Mouse (Mus musculus) liver, embryonic 13.5 days (tissue): ENCODE measurements around the gene Rabggtb. TPM values are rescaled to one million over a fixed set of nuclear protein-coding genes. Genes with fewer than 3 reads are reported as not detected.
A peak's percentile ranks its signal among the peaks of the same experiment; 100 is the strongest.
"Not testable (repeated sequence)": the region's sequence is repeated elsewhere in the genome, so short reads cannot be mapped to it uniquely, and the experiment has no call there.

Source experiments
- ATAC-seq: fragments of 200-750 bp; cut with Nextera tagmentation; 2 replicates; pipeline ENCODE4 v1.8.0; 2017; ENCODE audit warnings: low read depth, mild to moderate bottlenecking, moderate number of reproducible peaks, moderate library complexity
- DNase-seq: peaks from one replicate; pipeline ENCODE4 v3.0.0; 2022
- H3K27ac ChIP-seq: fragments of 300-500 bp; sonication (generic); 2 replicates; pipeline ENCODE4 v1.5.1; 2015; ENCODE audit warnings: moderate library complexity, mild to moderate bottlenecking, inconsistent platforms
- H3K27me3 ChIP-seq: fragments of 300-500 bp; sonication (generic); 2 replicates; pipeline ENCODE4 v1.6.1; 2015; ENCODE audit warnings: mild to moderate bottlenecking, inconsistent platforms
- H3K36me3 ChIP-seq: fragments of 300-500 bp; sonication (generic); 2 replicates; pipeline ENCODE4 v1.6.1; 2015; ENCODE audit warnings: mild to moderate bottlenecking, inconsistent platforms
- H3K4me1 ChIP-seq: fragments of 300-500 bp; sonication (generic); replicated peaks from 2 replicates; pipeline ENCODE4 v1.6.1; 2015; ENCODE audit warnings: inconsistent platforms
- H3K4me2 ChIP-seq: fragments of 300-500 bp; sonication (generic); 2 replicates; pipeline ENCODE4 v1.6.1; 2015; ENCODE audit warnings: inconsistent platforms, mild to moderate bottlenecking, moderate library complexity
- H3K4me3 ChIP-seq: fragments of 300-500 bp; sonication (generic); replicated peaks from 2 replicates; pipeline ENCODE4 v1.5.1; 2015; ENCODE audit warnings: mild to moderate bottlenecking, inconsistent platforms
- H3K9ac ChIP-seq: fragments of 300-500 bp; sonication (generic); 2 replicates; pipeline ENCODE4 v1.6.1; 2015; ENCODE audit warnings: mild to moderate bottlenecking, inconsistent platforms
- H3K9me3 ChIP-seq: fragments of 300-500 bp; sonication (generic); replicated peaks from 2 replicates; pipeline ENCODE4 v1.6.1; 2016; ENCODE audit warnings: inconsistent platforms
- WGBS: fragments of 180-500 bp; shearing (Covaris S2); methylation state at CpG from one replicate; pipeline ENCODE4 v1.1.7; 2015; ENCODE audit not compliant: insufficient replicate concordance; 5-methylcytosine and 5-hydroxymethylcytosine counted together
- polyA plus RNA-seq: library from polyadenylated mRNA; unstranded; fragments of >200 nt; fragmentation: Nextera tagmentation; extraction: Ambion mirVana; gene quantifications from 2 replicates; pipeline ENCODE4 v1.2.1, GENCODE M21; 2015

The Rabggtb gene
- polyA plus RNA-seq, 1 experiment from 2014 or later = 56.3 TPM

DNA sequence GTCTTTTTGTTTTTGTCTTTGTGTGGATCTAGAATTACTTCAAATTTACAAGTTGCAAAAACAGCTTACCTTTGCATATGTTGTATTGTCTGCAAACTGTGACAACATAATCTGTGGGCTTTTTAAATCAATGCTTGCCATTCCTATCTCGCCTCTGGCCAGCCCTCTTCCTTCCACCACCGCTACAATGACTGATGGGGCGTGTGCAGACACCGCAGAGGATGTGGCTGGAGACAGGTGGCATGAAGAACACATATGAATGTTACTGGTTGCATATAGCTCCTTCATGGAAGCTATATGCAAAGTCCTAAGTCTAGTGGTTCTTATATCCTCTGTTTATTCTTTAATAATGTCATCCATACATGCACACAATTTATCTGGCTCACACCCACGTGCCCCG lies 15.6 kb downstream of the Rabggtb start:
- no peaks in the 10 kb centered on the region for H3K36me3 ChIP-seq
- no peak overlapping the region for H3K4me3 ChIP-seq
- H3K4me1 ChIP-seq = peaks cover 27% of the 10 kb centered on the region
- no peak overlapping the region for H3K9ac ChIP-seq
- H3K9me3 ChIP-seq = no peaks in the 10 kb centered on the region
- H3K27me3 ChIP-seq = no peaks in the 10 kb centered on the region; the same call in 1 of the 2 replicates
- no peak overlapping the region for H3K27ac ChIP-seq
- no peak for DNase-seq
- ATAC-seq = no peak
- no peak overlapping the region for H3K4me2 ChIP-seq
- 25% methylated on average over 6 of the region's 6 CpGs for WGBS

DNA sequence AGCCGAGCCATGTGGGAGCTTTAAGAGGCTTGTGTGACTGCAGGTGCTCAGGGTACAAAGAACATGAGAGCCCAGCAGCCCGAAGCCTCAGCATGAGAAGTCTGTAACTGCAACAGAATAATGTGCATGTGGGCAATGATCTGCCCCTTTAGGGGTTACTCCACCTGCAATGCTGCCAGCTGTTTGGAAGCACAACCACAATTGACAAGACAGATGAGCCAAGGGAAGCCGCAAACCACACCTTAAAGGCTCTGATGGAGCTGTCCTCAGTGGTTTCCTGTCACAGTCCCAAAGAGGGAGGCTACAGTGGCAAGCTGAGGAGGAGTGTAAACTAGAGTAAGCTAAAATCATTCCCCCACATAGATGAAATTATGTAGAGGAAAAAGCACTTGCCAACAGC lies 17.4 kb downstream of the Rabggtb start:
- WGBS = 39% methylated on average over 3 of the region's 3 CpGs
- H3K27ac ChIP-seq = no peak overlapping the region
- H3K4me3 ChIP-seq = no peak overlapping the region
- peaks cover 14% of the 10 kb centered on the region for H3K4me1 ChIP-seq
- DNase-seq = no peak
- no peak overlapping the region for H3K9ac ChIP-seq
- H3K9me3 ChIP-seq = no peaks in the 10 kb centered on the region
- H3K36me3 ChIP-seq = no peaks in the 10 kb centered on the region
- no peaks in the 10 kb centered on the region; the same call in 1 of the 2 replicates for H3K27me3 ChIP-seq
- no peak for ATAC-seq
- H3K4me2 ChIP-seq = no peak overlapping the region

- Histone ChIP-seq H3K4me2 (no peak overlapping the region), H3K4me1 (peaks cover 33% of the 10 kb centered on the region), H3K36me3 (no peaks in the 10 kb centered on the region), H3K27me3 (peaks cover 5% of the 10 kb centered on the region; the same call in 1 of the 2 replicates), H3K9me3 (no peaks in the 10 kb centered on the region), H3K4me3 (no peak overlapping the region), H3K27ac (no peak overlapping the region), H3K9ac (no peak overlapping the region)
- DNase-seq (no peak), ATAC-seq (no peak)
- 48% methylated on average over 8 of the region's 8 CpGs for WGBS
These were observed 23.5 kb downstream of the Rabggtb start for GRCm38 (mm10) chr3:153889188-153889781.

DNA sequence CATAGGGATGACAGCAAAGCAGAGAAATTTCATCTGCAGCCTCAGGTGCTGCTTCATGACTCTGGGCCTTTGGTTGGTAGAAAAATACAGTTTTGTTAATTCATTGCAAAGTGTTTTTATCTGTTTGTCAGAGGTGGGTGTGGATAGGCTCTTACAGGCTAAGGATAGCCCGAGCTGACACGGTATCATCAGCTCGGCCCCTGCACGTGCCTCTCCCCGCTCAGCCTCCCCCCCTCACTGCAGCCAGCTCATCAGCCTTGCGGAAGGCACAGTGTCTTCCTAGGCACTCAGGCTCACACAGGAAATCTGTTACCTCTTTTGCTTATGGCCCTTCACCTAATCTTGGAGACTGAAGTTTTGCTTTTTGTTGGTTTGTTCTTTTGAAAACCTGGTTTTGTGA lies 24.7 kb downstream of the Rabggtb start:
- ATAC-seq (peak; percentile 95), DNase-seq (peak; percentile 54)
- Histone ChIP-seq H3K36me3 (no peaks in the 10 kb centered on the region), H3K27ac (0 out of 2 replicates have a peak overlapping the region, but pooled peaks have one; percentile 4), H3K4me1 (peaks cover 27% of the 10 kb centered on the region), H3K4me3 (no peak overlapping the region), H3K9me3 (no peaks in the 10 kb centered on the region), H3K27me3 (peaks cover 9% of the 10 kb centered on the region; the same call in 1 of the 2 replicates), H3K9ac (no peak overlapping the region; the same call in 1 of the 2 replicates), H3K4me2 (peak overlapping the region; percentile 12; the same call in 1 of the 2 replicates)
- 16% methylated on average over 6 of the region's 6 CpGs for WGBS

DNA sequence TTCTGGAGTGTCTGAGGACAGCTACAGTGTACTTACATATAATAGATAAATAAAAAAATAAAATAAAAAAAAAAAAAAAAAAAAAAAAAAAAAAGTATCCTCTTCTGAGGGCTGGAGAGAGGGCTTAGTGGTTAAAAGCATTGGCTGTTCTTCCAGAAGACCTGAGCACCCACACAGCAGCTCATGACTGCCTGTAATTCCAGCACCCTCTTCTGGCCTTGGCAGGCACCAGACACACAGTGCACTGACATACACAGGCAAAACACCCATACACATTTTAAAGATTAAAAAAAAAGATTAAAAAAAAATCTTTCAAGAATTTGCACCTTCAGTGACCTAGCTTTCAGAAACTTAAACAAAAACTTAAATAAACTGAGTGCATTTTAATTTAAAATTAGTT lies 26.5 kb downstream of the Rabggtb start:
- peaks cover 16% of the 10 kb centered on the region for H3K27me3 ChIP-seq
- H3K27ac ChIP-seq = no peak overlapping the region
- no peaks in the 10 kb centered on the region for H3K36me3 ChIP-seq
- no peak for ATAC-seq
- H3K4me1 ChIP-seq = peaks cover 27% of the 10 kb centered on the region
- H3K9me3 ChIP-seq = no peaks in the 10 kb centered on the region
- no peak overlapping the region for H3K4me2 ChIP-seq
- H3K9ac ChIP-seq = no peak overlapping the region
- DNase-seq = no peak
- no peak overlapping the region for H3K4me3 ChIP-seq

DNA sequence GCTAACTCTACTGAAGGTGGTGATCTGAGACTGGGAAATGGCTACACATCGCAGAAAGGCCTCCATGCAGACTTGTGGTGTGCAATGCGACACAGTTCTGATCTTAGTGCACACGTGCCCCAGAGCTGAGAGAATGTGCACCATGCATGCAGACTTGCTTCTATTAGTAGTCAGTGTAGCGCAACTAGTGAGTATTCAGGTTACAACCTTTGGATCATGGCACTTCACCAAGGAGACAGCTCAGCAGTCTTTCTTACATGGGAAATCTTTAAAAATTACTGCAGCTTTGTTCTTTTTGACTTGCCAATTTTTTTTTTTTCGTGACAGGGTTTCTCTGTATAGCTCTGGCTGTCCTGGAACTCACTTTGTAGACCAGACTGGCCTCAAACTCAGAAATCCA lies 41.4 kb downstream of the Rabggtb start:
- ATAC-seq (no peak), DNase-seq (no peak)
- Histone ChIP-seq H3K27me3 (0 out of 2 replicates have a peak, but pooled peaks cover 3% of the 10 kb centered on the region), H3K27ac (no peak overlapping the region), H3K4me3 (no peak overlapping the region), H3K9me3 (no peaks in the 10 kb centered on the region), H3K4me2 (no peak overlapping the region), H3K9ac (no peak overlapping the region), H3K36me3 (no peaks in the 10 kb centered on the region), H3K4me1 (no peaks in the 10 kb centered on the region)
- WGBS = 79% methylated on average over 5 of the region's 5 CpGs

DNA sequence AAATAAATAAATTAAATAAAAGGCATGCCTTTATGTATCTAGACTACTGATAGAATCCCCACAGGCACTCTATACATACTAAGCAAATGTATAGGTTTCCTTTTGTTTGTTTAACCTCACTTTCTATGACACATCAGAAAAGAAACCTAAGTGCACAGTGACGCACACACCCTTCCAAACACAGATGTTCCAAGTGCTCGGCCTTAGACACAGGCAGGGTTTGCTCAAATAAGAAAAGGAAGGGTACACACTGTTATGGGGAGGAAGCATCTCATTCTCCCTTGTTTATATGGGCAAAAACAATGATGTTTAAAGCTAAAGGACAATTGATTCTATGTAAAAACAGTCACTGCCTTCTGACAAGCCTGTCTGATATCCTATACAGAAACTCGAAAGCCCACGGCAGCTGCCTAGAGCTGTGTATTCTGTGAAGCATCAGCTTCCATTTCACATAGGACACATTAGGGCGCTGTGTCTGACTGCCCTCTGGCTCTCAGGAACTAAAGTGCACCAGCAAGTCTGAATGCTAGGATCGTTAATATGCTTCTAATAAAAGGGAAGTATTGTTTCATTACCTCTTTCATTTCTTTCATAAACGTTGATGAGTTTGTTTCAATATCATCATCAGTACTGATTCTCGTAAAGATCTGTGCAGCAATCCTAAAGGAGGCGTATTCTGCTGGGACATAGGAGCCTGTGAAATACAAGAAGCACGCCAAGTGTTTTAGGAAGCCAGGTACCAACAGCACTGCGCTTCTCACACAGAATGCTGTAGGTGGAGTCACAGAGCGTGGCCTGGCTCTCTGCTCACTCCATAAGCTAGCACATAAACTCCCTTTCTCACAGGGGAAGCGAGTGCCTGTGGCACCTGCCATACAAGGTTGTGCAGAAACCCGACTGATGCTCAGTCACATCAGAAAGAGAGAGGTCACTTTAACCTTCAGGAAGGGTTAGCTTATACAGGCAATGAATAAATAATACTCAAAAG lies 45.4 kb downstream of the Rabggtb start:
- H3K4me1 ChIP-seq = peaks cover 10% of the 10 kb centered on the region; the same call in 1 of the 2 replicates
- no peaks in the 10 kb centered on the region for H3K9me3 ChIP-seq
- no peaks in the 10 kb centered on the region for H3K36me3 ChIP-seq
- no peak overlapping the region for H3K4me2 ChIP-seq
- ATAC-seq = no peak
- H3K4me3 ChIP-seq = no peak overlapping the region
- no peaks in the 10 kb centered on the region for H3K27me3 ChIP-seq
- no peak overlapping the region for H3K9ac ChIP-seq
- WGBS = 72% methylated on average over 14 of the region's 14 CpGs
- DNase-seq = no peak
- H3K27ac ChIP-seq = no peak overlapping the region

DNA sequence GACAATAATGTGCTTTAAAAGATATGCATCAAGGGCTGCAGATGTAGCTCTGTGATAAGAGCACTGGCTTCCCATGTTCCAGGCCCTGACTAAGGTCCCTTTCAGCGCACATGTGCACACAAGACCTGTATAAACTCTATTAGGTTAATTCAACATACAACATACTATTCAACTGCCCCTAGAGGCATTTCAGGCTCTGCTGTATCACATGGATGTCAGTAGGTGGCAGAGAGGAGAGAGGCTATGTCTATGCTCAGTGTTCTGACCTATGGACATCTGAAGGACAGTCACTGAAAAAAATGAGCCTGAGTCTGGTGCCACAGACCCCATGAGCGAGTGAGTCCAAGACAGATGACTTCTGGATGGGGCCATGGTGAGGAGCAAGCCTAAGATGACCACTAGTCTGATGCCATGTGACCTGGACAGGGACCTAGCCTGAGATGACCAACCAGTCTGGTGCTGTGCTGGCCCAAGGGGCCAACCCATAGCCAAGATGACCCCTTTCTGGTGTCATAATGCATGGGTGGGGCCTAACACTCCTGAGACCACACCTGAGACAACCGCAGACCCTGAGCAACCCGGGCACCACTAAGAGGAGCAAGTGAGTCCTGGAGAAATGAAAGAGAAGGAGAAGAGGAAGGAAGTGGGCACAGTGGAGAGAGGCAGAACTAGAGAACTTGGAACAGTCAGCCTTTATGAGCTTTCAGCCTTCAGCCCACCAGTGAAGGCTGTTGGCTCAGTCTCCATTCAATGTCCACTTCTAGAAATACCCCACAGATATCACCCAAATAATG lies 48.0 kb downstream of the Rabggtb start:
- no peak overlapping the region for H3K4me2 ChIP-seq
- H3K36me3 ChIP-seq = no peaks in the 10 kb centered on the region
- H3K9ac ChIP-seq = no peak overlapping the region
- 57% methylated on average over 4 of the region's 4 CpGs for WGBS
- H3K9me3 ChIP-seq = no peaks in the 10 kb centered on the region
- peaks cover 22% of the 10 kb centered on the region for H3K4me1 ChIP-seq
- ATAC-seq (0 out of 2 replicates have a peak, but pooled peaks have one; percentile 37), DNase-seq (no peak)
- no peak overlapping the region for H3K4me3 ChIP-seq
- H3K27me3 ChIP-seq = no peaks in the 10 kb centered on the region
- no peak overlapping the region for H3K27ac ChIP-seq

GRCm38 (mm10) chr3:153863816-153864215 lies 49.0 kb downstream of the Rabggtb start:
- WGBS = 55% methylated on average over 2 of the region's 2 CpGs
- Histone ChIP-seq H3K4me3 (no peak overlapping the region), H3K4me1 (peaks cover 32% of the 10 kb centered on the region)

GRCm38 (mm10) chr3:153860392-153860791 lies 52.4 kb downstream of the Rabggtb start:
- H3K27me3 ChIP-seq, H3K9me3 ChIP-seq, H3K4me2 ChIP-seq, H3K36me3 ChIP-seq, H3K4me3 ChIP-seq, H3K9ac ChIP-seq: not testable (repeated sequence)
- 52% methylated on average over 8 of the region's 8 CpGs for WGBS
- Histone ChIP-seq H3K4me1 (peaks cover 38% of the 10 kb centered on the region), H3K27ac (peak overlapping the region; percentile 58)
- peak; percentile 44 for DNase-seq
- ATAC-seq = peak; percentile 91

More at GRCm38 (mm10) chr3:153863816-153864215, 49.0 kb downstream of the Rabggtb start:
- ATAC-seq (no peak), DNase-seq (no peak)
- Histone ChIP-seq H3K27me3 (no peaks in the 10 kb centered on the region), H3K4me2 (no peak overlapping the region), H3K27ac (no peak overlapping the region), H3K9me3 (no peaks in the 10 kb centered on the region), H3K36me3 (no peaks in the 10 kb centered on the region), H3K9ac (no peak overlapping the region)
